Comparison of ENCODE assay signal across 7 mouse cellular contexts in genomic region chr5:32137106-32137522, GRCm38 (mm10). TPM values are rescaled to one million over a fixed set of nuclear protein-coding genes. Genes with fewer than 3 reads are reported as not detected.
A peak's percentile ranks its signal among the peaks of the same experiment; 100 is the strongest.
DNase-seq lines count a peak whose midpoint lies in the region; TF ChIP-seq lines count a peak whose summit lies in the region.

No protein-coding gene starts in this region.

- DNase-seq in 416B (ENCODE audit: low read depth): peak; percentile 75
- no peak for DNase-seq in ES-E14 (ENCODE audit: low read depth, low spot score)
- DNase-seq in heart, adult 2 months: peak in 1 of 2 experiments; percentile 45
- peak; percentile 66 for DNase-seq in kidney, adult 9 months
- DNase-seq in lung, postnatal 25 days (ENCODE audit: low spot score): peak; percentile 46
- no peak for DNase-seq in frontal cortex, postnatal 25 days (ENCODE audit: low spot score in 2 of 2)
- no peak for DNase-seq in layer of hippocampus, postnatal 36 days

- TF ChIP-seq EP300 in heart, adult 2 months (IDR thresholded peaks at IDR 0.05; ENCODE audit: insufficient read depth, low read depth, low read length): 0 out of 2 replicates have a peak, but pooled peaks have one; percentile 20

- WGBS in heart, adult 2 months: under 1% methylated on average over 12 of the region's 12 CpGs

- H3K36me3 ChIP-seq in ES-E14 (ENCODE audit: control insufficient read depth, insufficient read depth, low read length, poor library complexity, severe bottlenecking): no peaks in the 10 kb centered on the region
- H3K36me3 ChIP-seq in heart, adult 2 months (ENCODE audit: control insufficient read depth, insufficient read depth, low read length): peaks cover 13% of the 10 kb centered on the region

- H3K9me3 ChIP-seq in ES-E14 (ENCODE audit: control insufficient read depth, insufficient read depth, low read depth, low read length): no peaks in the 10 kb centered on the region

- peaks cover 3% of the 10 kb centered on the region for H3K79me2 ChIP-seq in heart, adult 2 months (replicated peaks; ENCODE audit: control insufficient read depth, insufficient read depth, low read length)

- no peak overlapping the region for H3K27ac ChIP-seq in ES-E14 (ENCODE audit: insufficient read depth, low read depth, low read length, poor library complexity, severe bottlenecking)
- H3K27ac ChIP-seq in heart, adult 2 months: peak overlapping the region; percentile 99

- in situ Hi-C loops in ES-E14 (cut with MboI; ENCODE audit: low sequenced_read_pairs in 2 of 2, unreplicated experiment in 2 of 2): loop anchor here in 1 of 2 experiments (10.0 kb wide), 1 partner anchor 532 kb away; no protein-coding TSS in a partner anchor

- intact Hi-C loops in heart, adult 2 months (cut with DNase I): loop anchor here (2.0 to 5.0 kb wide), 2 partner anchors 440 to 525 kb away; partner anchors contain the start of genes Babam2 and Rbks

- H3K27me3 ChIP-seq in heart, adult 2 months (ENCODE audit: control insufficient read depth, insufficient read depth, low read length): no peaks in the 10 kb centered on the region

- no peaks in the 10 kb centered on the region for H3K4me1 ChIP-seq in ES-E14 (ENCODE audit: control insufficient read depth in 2 of 2, insufficient read depth in 2 of 2, low read length in 2 of 2, poor library complexity in 1 of 2)
- peaks cover 12% of the 10 kb centered on the region for H3K4me1 ChIP-seq in heart, adult 2 months (ENCODE audit: control insufficient read depth, insufficient read depth, low read length)

- peak overlapping the region; percentile 17 to 81; a peak in 3 of 4 replicates for H3K4me3 ChIP-seq in ES-E14 (ENCODE audit: insufficient read depth in 1 of 2, low read depth in 1 of 2, low read length in 2 of 2, poor library complexity in 1 of 2, severe bottlenecking in 1 of 2)
- H3K4me3 ChIP-seq in heart, adult 2 months: peak overlapping the region; percentile 96

- no peak for TF ChIP-seq CTCF in heart, adult 2 months (IDR thresholded peaks at IDR 0.05)

- TF ChIP-seq POLR2A in heart, adult 2 months (IDR thresholded peaks at IDR 0.05; ENCODE audit: insufficient read depth, low read depth, low read length): peak; percentile 51

- H3K9ac ChIP-seq in ES-E14 (ENCODE audit: insufficient read depth, low read depth, low read length, poor library complexity, severe bottlenecking): no peak overlapping the region
- peak overlapping the region; percentile 92 for H3K9ac ChIP-seq in heart, adult 2 months (ENCODE audit: low read depth, low read length)

TF ChIP-seq in ES-E14, 5 proteins besides CTCF, POLR2A, EP300 and RAD21:
- TF ChIP-seq MAFK (IDR thresholded peaks at IDR 0.05; ENCODE audit: insufficient read depth, low read depth, low read length): no peak
- no peak for TF ChIP-seq ZC3H11A (IDR thresholded peaks at IDR 0.05; ENCODE audit: borderline replicate concordance, low read depth, low read length)

RNA-seq across cellular contexts. Expression of gene Fosl2, which starts 1.5 kb away (rescaled TPM):
- total RNA-seq in ES-E14 (2012; rRNA removed): 8.9 and 15.0 TPM in 2 replicates
- total RNA-seq in heart, adult 2 months (2021): 10 to 100 TPM; 21.2 to 26.6 TPM
- 10.2 and 11.9 TPM in 2 replicates for polyA plus RNA-seq in heart, adult 2 months (2012; rRNA removed)
- 10 to 100 TPM; 55.5 to 59.3 TPM for total RNA-seq in layer of hippocampus, postnatal 36 days (2021)

Comparison
In these comparisons a context has a peak if more than half of its experiments do, and no peak if none do; other contexts are left out.
1. DNase-seq: peak in 416B (single experiment), kidney, adult 9 months (single experiment) and lung, postnatal 25 days (single experiment); none in ES-E14 (single experiment), frontal cortex, postnatal 25 days (0 of 2) and layer of hippocampus, postnatal 36 days (0 of 2).